Mouse (Mus musculus): ENCODE data around the gene Plekhn1. TPM values are rescaled to one million over a fixed set of nuclear protein-coding genes. Genes with fewer than 3 reads are reported as not detected.

Gene Plekhn1
- total RNA-seq, 1 experiment = 15.2 TPM

DNA sequence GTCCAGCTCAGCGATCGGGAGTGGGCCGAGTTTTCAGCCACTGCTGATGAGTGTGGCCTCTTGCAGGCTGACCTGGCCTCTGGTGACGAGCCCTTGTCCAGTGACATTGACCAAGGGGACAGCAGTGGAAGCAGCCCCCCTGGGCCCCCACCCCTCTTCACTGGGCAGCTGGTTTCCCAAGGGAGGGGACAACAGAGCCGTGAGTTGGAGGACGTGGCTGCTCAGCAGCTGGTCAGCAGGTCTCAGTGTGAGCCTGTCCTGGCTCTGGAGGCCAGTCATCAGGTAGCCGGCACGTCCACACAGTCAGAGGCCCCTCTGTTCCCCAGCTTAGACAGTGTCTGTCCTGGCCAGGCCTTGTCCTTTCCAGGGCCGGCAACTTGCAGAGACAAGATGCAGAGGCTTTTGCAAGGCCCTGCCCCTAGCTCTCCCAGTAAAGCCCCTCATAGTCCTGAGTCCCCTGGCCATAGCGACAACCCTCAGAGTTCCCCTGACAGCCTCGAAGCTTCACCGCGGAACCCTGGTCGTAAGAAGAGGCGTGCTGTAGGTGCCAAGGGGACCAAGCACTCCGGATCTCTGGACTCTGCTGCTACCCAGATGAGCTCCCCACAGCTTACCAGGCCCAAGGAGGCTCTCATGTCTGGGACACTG, 17.5 kb downstream of the Plekhn1 start:
- TF ChIP-seq HCFC1 (IDR thresholded peaks at IDR 0.05; ENCODE audit: borderline replicate concordance, insufficient read depth, low read length) = no peak
- TF ChIP-seq CHD2 (IDR thresholded peaks at IDR 0.05; ENCODE audit: low read depth, low read length) = no peak
- TF ChIP-seq ZC3H11A (IDR thresholded peaks at IDR 0.05; ENCODE audit: borderline replicate concordance, low read depth, low read length) = no peak
- no peak for TF ChIP-seq MAFK (IDR thresholded peaks at IDR 0.05; ENCODE audit: insufficient read depth, low read depth, low read length)
- no peak for TF ChIP-seq ZNF384 (IDR thresholded peaks at IDR 0.05; ENCODE audit: low read depth, low read length)
- Histone ChIP-seq H3K9ac (ENCODE audit: insufficient read depth, low read depth, low read length, poor library complexity, severe bottlenecking) (no peak overlapping the region), H3K9me3 (ENCODE audit: control insufficient read depth, insufficient read depth, low read depth, low read length) (no peaks in the 10 kb centered on the region), H3K4me3 (ENCODE audit: insufficient read depth in 1 of 2, low read depth in 1 of 2, low read length in 2 of 2, poor library complexity in 1 of 2, severe bottlenecking in 1 of 2) (no peak overlapping the region), H3K4me1 (ENCODE audit: control insufficient read depth in 2 of 2, insufficient read depth in 2 of 2, low read length in 2 of 2, poor library complexity in 1 of 2) (0 out of 4 replicates have a peak, but pooled peaks cover 0 to 2% of the 10 kb centered on the region in 2 experiments), H3K27ac (ENCODE audit: insufficient read depth, low read depth, low read length, poor library complexity, severe bottlenecking) (no peak overlapping the region), H3K36me3 (ENCODE audit: control insufficient read depth, insufficient read depth, low read length, poor library complexity, severe bottlenecking) (no peaks in the 10 kb centered on the region)
- in situ Hi-C loops (cut with MboI; ENCODE audit: low sequenced_read_pairs in 2 of 2, unreplicated experiment in 2 of 2) = no loop called here
- no peak for DNase-seq (ENCODE audit: low read depth, low spot score)

- H3K36me3 ChIP-seq (ENCODE audit: control insufficient read depth, insufficient read depth, low read length, poor library complexity, severe bottlenecking) = no peaks in the 10 kb centered on the region
- H3K4me3 ChIP-seq (ENCODE audit: insufficient read depth in 1 of 2, low read depth in 1 of 2, low read length in 2 of 2, poor library complexity in 1 of 2, severe bottlenecking in 1 of 2) = no peak overlapping the region
- 0 out of 4 replicates have a peak, but pooled peaks cover 0 to 2% of the 10 kb centered on the region in 2 experiments for H3K4me1 ChIP-seq (ENCODE audit: control insufficient read depth in 2 of 2, insufficient read depth in 2 of 2, low read length in 2 of 2, poor library complexity in 1 of 2)
- DNase-seq (ENCODE audit: low read depth, low spot score) = no peak
- no peak overlapping the region for H3K9ac ChIP-seq (ENCODE audit: insufficient read depth, low read depth, low read length, poor library complexity, severe bottlenecking)
- TF ChIP-seq ZNF384 (IDR thresholded peaks at IDR 0.05; ENCODE audit: low read depth, low read length) (no peak), CHD2 (IDR thresholded peaks at IDR 0.05; ENCODE audit: low read depth, low read length) (no peak), HCFC1 (IDR thresholded peaks at IDR 0.05; ENCODE audit: borderline replicate concordance, insufficient read depth, low read length) (no peak), ZC3H11A (IDR thresholded peaks at IDR 0.05; ENCODE audit: borderline replicate concordance, low read depth, low read length) (no peak), MAFK (IDR thresholded peaks at IDR 0.05; ENCODE audit: insufficient read depth, low read depth, low read length) (no peak)
- no peaks in the 10 kb centered on the region for H3K9me3 ChIP-seq (ENCODE audit: control insufficient read depth, insufficient read depth, low read depth, low read length)
- in situ Hi-C loops (cut with MboI; ENCODE audit: low sequenced_read_pairs in 2 of 2, unreplicated experiment in 2 of 2) = no loop called here
- H3K27ac ChIP-seq (ENCODE audit: insufficient read depth, low read depth, low read length, poor library complexity, severe bottlenecking) = no peak overlapping the region
Observed at GRCm38 (mm10) chr4:156216196-156216595, 18.5 kb downstream of the Plekhn1 start.

- H3K9ac ChIP-seq (ENCODE audit: insufficient read depth, low read depth, low read length, poor library complexity, severe bottlenecking) = no peak within 1 kb of the TSS
- H3K9me3 ChIP-seq (ENCODE audit: control insufficient read depth, insufficient read depth, low read depth, low read length) = no peaks in the 10 kb centered on the region
- TF ChIP-seq HCFC1 (IDR thresholded peaks at IDR 0.05; ENCODE audit: borderline replicate concordance, insufficient read depth, low read length) (no peak), ZC3H11A (IDR thresholded peaks at IDR 0.05; ENCODE audit: borderline replicate concordance, low read depth, low read length) (no peak), CHD2 (IDR thresholded peaks at IDR 0.05; ENCODE audit: low read depth, low read length) (no peak), ZNF384 (IDR thresholded peaks at IDR 0.05; ENCODE audit: low read depth, low read length) (no peak), MAFK (IDR thresholded peaks at IDR 0.05; ENCODE audit: insufficient read depth, low read depth, low read length) (no peak)
- no peaks in the 10 kb centered on the region for H3K36me3 ChIP-seq (ENCODE audit: control insufficient read depth, insufficient read depth, low read length, poor library complexity, severe bottlenecking)
- in situ Hi-C loops (cut with MboI; ENCODE audit: low sequenced_read_pairs in 2 of 2, unreplicated experiment in 2 of 2) = no loop called here
- H3K4me3 ChIP-seq (ENCODE audit: insufficient read depth in 1 of 2, low read depth in 1 of 2, low read length in 2 of 2, poor library complexity in 1 of 2, severe bottlenecking in 1 of 2) = no peak within 1 kb of the TSS
- H3K27ac ChIP-seq (ENCODE audit: insufficient read depth, low read depth, low read length, poor library complexity, severe bottlenecking) = no peak within 1 kb of the TSS
- H3K4me1 ChIP-seq (ENCODE audit: control insufficient read depth in 2 of 2, insufficient read depth in 2 of 2, low read length in 2 of 2, poor library complexity in 1 of 2) = 0 out of 4 replicates have a peak, but pooled peaks cover 0 to 2% of the 10 kb centered on the region in 2 experiments
- no peak for DNase-seq (ENCODE audit: low read depth, low spot score)
Observed at GRCm38 (mm10) chr4:156215649-156216048, 19.0 kb downstream of the Plekhn1 start, which contains the start of gene Perm1. TSS of gene Perm1 (plus strand) at chr4:156215868.

GRCm38 (mm10) chr4:156213134-156213533, 21.5 kb downstream of the Plekhn1 start:
- H3K27ac ChIP-seq (ENCODE audit: insufficient read depth, low read depth, low read length, poor library complexity, severe bottlenecking) = no peak overlapping the region
- H3K9me3 ChIP-seq (ENCODE audit: control insufficient read depth, insufficient read depth, low read depth, low read length) = no peaks in the 10 kb centered on the region
- H3K9ac ChIP-seq (ENCODE audit: insufficient read depth, low read depth, low read length, poor library complexity, severe bottlenecking) = no peak overlapping the region
- TF ChIP-seq HCFC1 (IDR thresholded peaks at IDR 0.05; ENCODE audit: borderline replicate concordance, insufficient read depth, low read length) = no peak
- no peak for TF ChIP-seq ZNF384 (IDR thresholded peaks at IDR 0.05; ENCODE audit: low read depth, low read length)
- no peak for TF ChIP-seq MAFK (IDR thresholded peaks at IDR 0.05; ENCODE audit: insufficient read depth, low read depth, low read length)
- no peak for TF ChIP-seq CHD2 (IDR thresholded peaks at IDR 0.05; ENCODE audit: low read depth, low read length)
- TF ChIP-seq ZC3H11A (IDR thresholded peaks at IDR 0.05; ENCODE audit: borderline replicate concordance, low read depth, low read length) = no peak
- no peak overlapping the region for H3K4me3 ChIP-seq (ENCODE audit: insufficient read depth in 1 of 2, low read depth in 1 of 2, low read length in 2 of 2, poor library complexity in 1 of 2, severe bottlenecking in 1 of 2)
- 0 out of 4 replicates have a peak, but pooled peaks cover 0 to 2% of the 10 kb centered on the region in 2 experiments for H3K4me1 ChIP-seq (ENCODE audit: control insufficient read depth in 2 of 2, insufficient read depth in 2 of 2, low read length in 2 of 2, poor library complexity in 1 of 2)
- no peak for DNase-seq (ENCODE audit: low read depth, low spot score)
- in situ Hi-C loops (cut with MboI; ENCODE audit: low sequenced_read_pairs in 2 of 2, unreplicated experiment in 2 of 2) = no loop called here
- no peaks in the 10 kb centered on the region for H3K36me3 ChIP-seq (ENCODE audit: control insufficient read depth, insufficient read depth, low read length, poor library complexity, severe bottlenecking)

Measured in ES-E14 (cell line).